Mouse (Mus musculus) olfactory bulb, adult 2 months (tissue): Measurements from ENCODE around the gene Efna1. TPM values are rescaled to one million over a fixed set of nuclear protein-coding genes. Genes with fewer than 3 reads are reported as not detected.

ENCODE experiments used
- H3K27ac ChIP-seq: fragments of 200-500 bp; 2 replicates; pipeline ENCODE4 v1.5.1; 2012; ENCODE audit warnings: low read depth, low read length; ENCODE audit not compliant: insufficient read depth
- H3K4me1 ChIP-seq: fragments of 200-500 bp; 2 replicates; pipeline ENCODE4 v1.6.1; 2012; ENCODE audit warnings: low read length; ENCODE audit not compliant: control insufficient read depth, insufficient read depth
- H3K4me3 ChIP-seq: fragments of 200-500 bp; 2 replicates; pipeline ENCODE4 v1.5.1; 2012; ENCODE audit warnings: mild to moderate bottlenecking, low read depth, low read length, moderate library complexity; ENCODE audit not compliant: insufficient read depth
- CTCF ChIP-seq: fragments of 200-500 bp; IDR thresholded peaks from 2 replicates; pipeline ENCODE4 v1.5.1; 2012; ENCODE audit warnings: low read depth, mild to moderate bottlenecking, low read length, moderate library complexity; ENCODE audit not compliant: insufficient read depth
- POLR2A ChIP-seq: fragments of 200-500 bp; IDR thresholded peaks from 2 replicates; pipeline ENCODE4 v1.6.1; 2012; ENCODE audit warnings: mild to moderate bottlenecking, low read depth, low read length, moderate library complexity; ENCODE audit not compliant: insufficient read depth
- WGBS: fragments of 180-500 bp; shearing (Covaris S2); methylation state at CpG from one replicate; pipeline ENCODE4 v1.1.7; 2018; 5-methylcytosine and 5-hydroxymethylcytosine counted together
- polyA plus RNA-seq: library from polyadenylated mRNA; stranded (reverse); fragments of >200 nt; gene quantifications from 2 replicates; pipeline ENCODE4 v1.2.4, GENCODE M21; 2012; ENCODE audit warnings: low replicate concordance; ENCODE audit not compliant: missing spikeins, insufficient read depth, insufficient read length

Efna1 gene
- polyA plus RNA-seq, 1 experiment = not detected

DNA sequence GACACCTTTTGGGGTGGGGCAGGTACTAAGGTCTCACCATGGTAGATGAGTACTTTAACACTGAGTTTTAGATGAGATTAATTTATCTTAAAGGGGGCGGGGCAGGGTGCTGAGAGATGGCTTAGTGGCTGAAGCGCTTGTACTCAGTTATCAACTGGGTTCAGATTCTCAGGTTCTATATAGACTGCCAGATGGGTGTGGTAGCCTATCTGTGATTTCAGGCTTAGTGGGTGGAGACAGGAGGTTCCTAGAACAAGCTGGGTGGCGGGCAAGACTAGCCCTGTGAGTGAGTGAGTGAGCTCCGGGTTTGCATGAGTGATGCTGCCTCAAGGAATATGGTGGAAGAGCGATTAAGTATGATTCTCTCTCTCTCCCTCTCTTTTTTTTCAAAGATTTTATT is 25.9 kb downstream of the Efna1 start:
- H3K4me1 ChIP-seq = peaks cover 5% of the 10 kb centered on the region
- H3K4me3 ChIP-seq = no peak overlapping the region
- TF ChIP-seq POLR2A (no peak), CTCF (no peak)
- 94% methylated on average over 5 of the region's 5 CpGs for WGBS
- no peak overlapping the region for H3K27ac ChIP-seq

DNA sequence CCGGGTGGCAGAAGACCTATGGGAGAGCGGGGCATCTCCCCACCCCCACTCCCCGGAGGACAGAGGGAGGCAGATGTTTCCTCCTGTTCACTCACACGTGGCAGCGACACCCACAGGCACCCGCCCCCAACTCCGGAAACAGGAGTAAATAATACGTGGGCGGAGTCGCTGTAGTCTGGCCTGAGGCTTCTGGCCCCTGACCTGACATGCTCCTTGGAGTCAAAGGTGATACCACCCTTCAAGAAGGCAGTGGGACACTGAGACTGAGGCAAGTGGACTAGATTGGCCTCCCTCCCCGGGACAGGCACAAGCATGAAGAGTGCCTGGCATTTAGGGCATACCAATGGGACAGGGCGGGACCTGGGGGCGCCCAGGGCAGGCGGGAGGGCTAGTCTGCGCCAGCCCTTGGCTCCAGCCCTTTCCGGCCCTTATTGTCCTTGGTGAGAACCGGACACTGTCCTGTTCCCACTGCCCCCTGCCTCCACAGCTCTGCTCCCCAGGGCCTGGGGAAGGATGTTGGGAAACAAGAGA is 29.5 kb downstream of the Efna1 start:
- WGBS = 9% methylated on average over 17 of the region's 17 CpGs
- peaks cover 10% of the 10 kb centered on the region for H3K4me1 ChIP-seq
- TF ChIP-seq POLR2A (no peak), CTCF (no peak)
- no peak overlapping the region for H3K27ac ChIP-seq
- no peak overlapping the region for H3K4me3 ChIP-seq

DNA sequence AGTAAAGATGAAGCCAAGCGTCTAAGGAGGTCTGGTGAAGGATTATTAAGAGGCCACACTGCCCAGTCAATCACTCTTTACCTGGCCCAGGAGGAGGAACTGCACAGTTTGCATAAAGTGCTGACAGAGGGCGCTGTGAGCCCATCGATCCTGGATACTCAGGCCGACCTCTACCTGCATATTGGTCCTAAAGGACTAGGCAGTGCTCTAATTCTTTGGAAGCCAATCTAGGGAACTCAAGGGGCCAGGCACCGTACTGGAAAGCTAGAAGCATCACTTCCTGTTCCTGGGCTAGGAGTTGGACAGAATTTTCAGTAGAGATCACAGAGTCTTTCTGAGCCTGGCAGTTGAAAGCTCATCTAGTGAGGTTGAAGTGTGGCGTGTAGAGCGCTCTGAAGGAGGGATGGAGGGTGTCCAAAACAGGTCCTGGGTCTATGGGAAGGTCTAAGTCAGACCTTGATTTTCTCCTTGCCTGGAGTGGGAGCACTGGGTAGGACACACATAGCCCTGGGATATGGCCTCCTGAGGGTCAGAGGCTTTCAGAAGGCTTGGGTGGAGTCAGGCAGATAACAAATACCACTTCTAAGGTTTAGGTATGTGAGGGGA is 30.4 kb downstream of the Efna1 start:
- no peak overlapping the region for H3K27ac ChIP-seq
- 25% methylated on average over 7 of the region's 7 CpGs for WGBS
- TF ChIP-seq CTCF (no peak), POLR2A (no peak)
- H3K4me3 ChIP-seq = no peak overlapping the region
- H3K4me1 ChIP-seq = peaks cover 10% of the 10 kb centered on the region

DNA sequence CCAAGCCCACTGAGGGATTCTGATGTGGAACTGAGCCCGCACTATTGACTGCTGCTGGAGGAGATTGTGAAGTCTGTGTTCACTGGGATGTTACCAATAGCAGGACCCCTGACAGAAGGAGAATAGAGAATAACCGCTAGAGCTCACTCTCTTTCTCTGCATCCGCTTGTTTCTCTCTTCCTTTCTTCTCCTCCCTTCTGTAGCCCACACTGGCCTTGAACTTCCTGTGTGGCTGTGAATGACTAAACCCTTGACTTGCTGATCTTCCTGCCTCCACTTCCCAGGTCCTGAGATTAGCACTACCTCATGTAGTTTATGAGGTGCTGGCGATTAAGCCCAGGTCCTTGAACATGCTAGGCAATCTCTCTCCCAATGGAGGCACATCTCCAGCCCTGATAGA is 33.5 kb downstream of the Efna1 start:
- Histone ChIP-seq H3K27ac (no peak overlapping the region), H3K4me3 (no peak overlapping the region), H3K4me1 (peaks cover 23% of the 10 kb centered on the region)
- TF ChIP-seq POLR2A (no peak), CTCF (no peak)
- WGBS = 79% methylated on average over 4 of the region's 4 CpGs

DNA sequence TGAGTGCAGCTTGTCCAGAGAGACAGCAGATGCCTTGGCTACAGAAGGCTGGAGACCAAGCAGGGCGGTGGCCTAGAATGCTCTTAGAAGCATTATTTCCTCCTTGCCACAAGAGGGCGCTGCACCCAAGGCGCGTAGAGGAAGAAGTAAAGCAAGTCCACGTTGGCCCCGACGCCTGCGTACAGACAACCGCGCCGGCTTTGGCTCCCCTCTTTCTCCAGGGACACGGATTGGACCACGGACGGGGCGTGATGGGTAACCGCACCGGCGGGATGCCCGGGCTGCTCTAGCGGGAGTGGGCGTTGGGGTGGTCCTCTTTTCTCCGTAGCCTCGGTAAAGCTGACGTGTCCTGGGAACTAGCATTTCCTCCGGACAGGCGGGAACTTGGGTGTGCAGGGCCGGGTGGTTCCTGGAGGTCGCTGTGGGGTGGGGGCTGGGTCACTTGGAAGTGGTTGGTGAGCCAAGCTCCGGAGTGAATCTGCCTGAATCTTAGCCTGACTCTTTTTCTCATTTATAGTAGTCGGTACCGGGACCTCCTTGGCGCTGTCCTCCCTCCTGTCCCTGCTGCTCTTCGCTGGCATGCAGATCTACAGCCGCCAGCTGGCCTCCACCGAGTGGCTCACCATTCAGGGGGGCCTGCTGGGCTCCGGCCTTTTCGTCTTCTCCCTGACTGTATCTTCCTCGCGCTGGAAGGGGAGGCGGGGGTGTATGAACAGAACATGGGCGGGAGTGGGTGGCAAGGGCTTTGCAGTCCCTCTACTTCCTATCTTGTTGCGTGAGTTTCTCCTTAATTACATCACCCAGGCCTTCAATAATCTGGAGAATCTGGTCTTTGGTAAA is 34.5 kb downstream of the Efna1 start, which contains the start of gene Trim46:
Gene Trim46, minus strand, starts transcription at position 49 of the 840 bp plus-strand sequence.
- H3K4me1 ChIP-seq = peaks cover 24% of the 10 kb centered on the region

DNA sequence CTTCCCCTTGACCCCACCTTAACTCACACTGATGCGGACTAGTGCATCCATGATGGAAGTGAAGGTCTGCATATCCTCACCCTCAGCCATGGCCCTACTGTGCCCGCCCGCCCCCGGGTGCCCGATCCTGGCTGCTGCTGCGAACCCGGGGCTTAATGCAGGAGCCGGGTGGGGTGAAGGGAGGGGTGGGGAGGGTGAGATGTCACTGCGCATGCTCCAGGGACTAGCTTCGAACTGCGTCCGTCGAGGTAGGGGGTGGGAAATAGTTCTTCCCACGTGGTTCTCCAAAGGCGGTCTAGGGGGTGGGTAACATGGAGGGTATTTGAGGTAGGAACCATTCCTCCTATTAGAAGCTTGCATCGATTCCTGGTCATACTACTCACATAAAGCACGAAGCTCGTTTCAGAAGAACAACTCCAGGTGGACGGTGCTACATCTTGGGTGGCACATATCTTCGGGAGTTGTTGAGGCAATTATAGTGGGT is 35.2 kb downstream of the Efna1 start, which contains the start of gene Krtcap2:
Gene Krtcap2, plus strand, starts transcription at position 279 of the 484 bp plus-strand sequence.
- H3K4me3 ChIP-seq = peak within 1 kb of the TSS; percentile 95
- 1% methylated on average over 20 of the region's 20 CpGs for WGBS
- peak within 1 kb of the TSS; percentile 88 for H3K27ac ChIP-seq
- TF ChIP-seq CTCF (no peak), POLR2A (peak; percentile 39; the same call in 1 of the 2 replicates)
- peaks cover 21% of the 10 kb centered on the region for H3K4me1 ChIP-seq

More for the DNA sequence above, 34.5 kb downstream of the Efna1 start, which contains the start of gene Trim46:
- H3K27ac ChIP-seq = peak within 1 kb of the TSS; percentile 88
- TF ChIP-seq CTCF (peak; percentile 73), POLR2A (no peak; the same call in 1 of the 2 replicates)
- under 1% methylated on average over 42 of the region's 42 CpGs for WGBS
- peak within 1 kb of the TSS; percentile 95 for H3K4me3 ChIP-seq

DNA sequence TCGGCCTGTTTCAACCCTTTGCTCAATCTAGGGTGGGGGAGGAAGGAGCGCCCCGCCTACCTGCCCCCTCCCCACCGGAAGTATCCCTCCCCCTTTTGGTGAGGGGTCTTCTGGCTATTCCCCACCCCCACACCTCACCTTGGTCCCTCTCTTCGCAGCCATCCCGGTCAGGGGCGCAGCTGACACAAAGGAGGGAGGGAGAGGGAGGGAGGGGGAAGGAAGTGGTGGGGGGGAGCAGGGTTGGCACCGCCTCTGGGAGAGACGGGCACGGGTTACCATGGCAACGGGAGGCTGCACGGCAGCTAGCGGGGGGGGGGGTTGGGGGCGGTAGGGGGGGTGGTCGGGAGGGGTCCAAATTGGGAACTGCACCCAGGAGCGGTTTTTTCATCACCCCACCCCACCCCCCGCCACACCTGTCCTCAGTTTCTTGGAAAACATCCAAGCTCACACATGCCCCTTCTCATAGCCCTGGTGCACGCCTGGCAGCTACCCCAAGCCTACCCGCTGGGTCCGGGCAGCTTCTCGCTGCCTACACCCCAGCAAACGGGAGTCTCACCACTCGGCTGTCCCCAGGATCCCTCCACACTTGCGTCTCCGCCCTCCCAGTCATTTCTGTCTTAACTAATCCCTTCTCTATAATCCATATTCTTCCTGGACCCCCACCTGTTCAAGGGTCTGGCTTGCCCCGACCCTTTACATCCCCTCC is 35.8 kb downstream of the Efna1 start:
- WGBS = 2% methylated on average over 25 of the region's 26 CpGs
- Histone ChIP-seq H3K27ac (peak overlapping the region; percentile 85), H3K4me1 (peaks cover 21% of the 10 kb centered on the region), H3K4me3 (peak overlapping the region; percentile 64)
- peak; percentile 10; the same call in 1 of the 2 replicates for TF ChIP-seq POLR2A
- no peak for TF ChIP-seq CTCF

DNA sequence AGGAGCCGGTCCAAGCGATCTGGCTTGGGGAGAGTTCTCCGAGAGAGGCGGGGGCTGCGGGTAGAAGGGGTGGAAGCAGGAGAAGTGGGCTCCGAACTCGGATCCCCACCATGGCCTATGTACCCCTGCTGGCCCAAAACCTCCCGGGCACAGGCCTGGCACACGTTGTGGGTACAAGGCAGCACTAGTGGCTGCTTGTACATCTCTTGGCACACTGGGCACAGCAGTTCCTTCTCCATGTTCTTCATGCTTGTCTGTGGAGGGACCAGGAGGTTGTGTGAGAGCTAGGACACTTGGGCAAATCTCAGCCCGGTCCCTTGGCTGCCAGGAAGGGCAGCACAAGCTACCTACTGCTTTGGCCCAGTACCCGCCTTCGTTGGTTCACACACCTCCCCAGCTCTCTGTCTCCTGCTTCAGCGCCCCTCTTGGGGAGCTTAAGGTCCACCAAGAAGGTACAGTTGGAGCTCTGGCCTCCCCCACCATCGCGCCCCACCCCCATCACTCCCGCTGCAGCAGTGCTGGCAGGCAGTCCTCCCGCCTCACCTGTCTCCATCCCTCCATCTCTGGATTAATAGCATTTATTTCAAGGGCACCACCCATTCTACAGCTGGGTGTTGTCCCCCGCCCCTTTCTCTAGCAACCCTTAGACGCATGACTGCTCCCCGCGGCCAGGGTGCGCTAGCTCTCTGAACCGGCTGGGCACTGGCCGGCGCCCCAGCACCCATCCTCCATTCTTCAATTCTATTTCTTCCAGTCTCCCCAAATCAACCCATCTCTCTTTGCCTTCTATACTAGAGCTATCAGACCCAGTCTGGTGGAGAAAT is 36.6 kb downstream of the Efna1 start:
- Histone ChIP-seq H3K4me3 (peak overlapping the region; percentile 64), H3K4me1 (peaks cover 21% of the 10 kb centered on the region), H3K27ac (no peak overlapping the region; the same call in 1 of the 2 replicates)
- 7% methylated on average over 25 of the region's 25 CpGs for WGBS
- TF ChIP-seq CTCF (no peak), POLR2A (no peak)
